Mouse (Mus musculus): ENCODE measurements around the gene Usp8. TPM values are rescaled to one million over a fixed set of nuclear protein-coding genes. Genes with fewer than 3 reads are reported as not detected.

The Usp8 gene
- total and polyA plus RNA-seq, 3 experiments, result 21.1 to 34.6 TPM; not detected in 1

- no peak overlapping the region for H3K27ac ChIP-seq (ENCODE audit: control insufficient read depth, low read depth, low read length)
- no peak for DNase-seq (ENCODE audit: low read depth, low spot score)
- H3K79me2 ChIP-seq (ENCODE audit: control insufficient read depth, insufficient read depth, low read length, poor library complexity), result peaks cover 21% of the 10 kb centered on the region
- peaks cover 4 to 11% of the 10 kb centered on the region in 2 experiments for H3K4me1 ChIP-seq (ENCODE audit: control insufficient read depth in 1 of 2, insufficient read depth in 2 of 2, low read length in 2 of 2)
- H3K9me3 ChIP-seq (replicated peaks; ENCODE audit: insufficient read depth, low read length), result no peaks in the 10 kb centered on the region
- H3K9ac ChIP-seq (ENCODE audit: control insufficient read depth, low read depth, low read length, poor library complexity, severe bottlenecking), result no peak overlapping the region
- H3K36me3 ChIP-seq (ENCODE audit: control insufficient read depth in 1 of 2, insufficient read depth in 2 of 2, low read length in 2 of 2), result peaks cover 0 to 20% of the 10 kb centered on the region in 2 experiments; a peak in 2 of 4 replicates
- no peak overlapping the region for H3K4me3 ChIP-seq (ENCODE audit: control insufficient read depth in 1 of 2, insufficient read depth in 1 of 2, low read depth in 2 of 2, low read length in 2 of 2)
- no peaks in the 10 kb centered on the region for H3K27me3 ChIP-seq (ENCODE audit: control insufficient read depth in 1 of 2, insufficient read depth in 2 of 2, low read length in 2 of 2)
- TF ChIP-seq ZC3H11A (IDR thresholded peaks at IDR 0.05; ENCODE audit: low read depth, low read length), result no peak
- peak; percentile 45; the same call in 1 of the 2 replicates for TF ChIP-seq POLR2AphosphoS2 (IDR thresholded peaks at IDR 0.05; ENCODE audit: low read length)
Observed at GRCm38 (mm10) chr2:126668621-126669252, 38.4 kb upstream of the Usp8 start.

DNA sequence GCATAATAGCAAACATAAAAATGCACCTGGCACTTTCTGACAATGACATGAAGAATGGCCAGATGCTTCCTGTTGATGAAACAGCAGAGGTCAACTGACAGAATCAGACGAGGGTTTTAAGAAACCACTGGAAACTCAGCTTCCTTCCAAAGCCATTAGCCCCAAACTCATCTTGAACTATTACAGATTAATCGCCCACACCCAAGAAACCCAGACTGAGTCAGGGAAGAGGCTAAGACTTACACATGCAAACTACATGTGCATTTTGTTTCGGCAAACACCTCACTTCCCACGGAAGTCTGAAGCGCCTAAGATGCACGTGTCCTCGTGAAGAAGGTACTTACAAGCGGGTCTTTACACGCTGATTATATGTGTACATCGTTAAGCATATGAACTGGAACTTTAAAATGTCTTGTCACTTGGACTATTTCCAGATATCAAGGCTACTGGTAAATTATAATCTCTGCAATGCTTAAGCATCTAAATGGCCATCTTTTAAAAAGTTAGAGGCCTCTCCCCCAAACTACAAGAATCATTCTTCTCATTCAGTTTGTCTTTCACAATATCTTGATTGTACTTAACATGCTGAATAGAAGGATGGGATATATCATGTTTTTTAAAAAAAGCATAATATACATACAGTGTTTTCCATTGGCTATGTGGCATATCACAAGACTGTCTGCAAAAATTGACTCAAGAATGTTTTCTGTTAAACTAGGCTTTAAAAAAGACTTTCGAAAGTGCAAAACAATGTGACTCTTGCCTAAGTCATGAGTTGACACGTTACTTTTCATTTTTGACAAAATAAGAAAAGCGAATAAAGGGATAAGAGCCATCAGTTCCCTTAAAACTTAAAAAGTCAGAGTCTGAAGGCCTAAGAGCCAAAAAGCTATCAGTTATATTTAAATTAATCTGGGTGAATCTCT, 33.5 kb upstream of the Usp8 start:
- Histone ChIP-seq H3K79me2 (ENCODE audit: control insufficient read depth, insufficient read depth, low read length, poor library complexity) (peaks cover 51% of the 10 kb centered on the region), H3K36me3 (ENCODE audit: control insufficient read depth in 1 of 2, insufficient read depth in 2 of 2, low read length in 2 of 2) (peaks cover 0 to 26% of the 10 kb centered on the region in 2 experiments; a peak in 2 of 4 replicates), H3K4me3 (ENCODE audit: control insufficient read depth in 1 of 2, insufficient read depth in 1 of 2, low read depth in 2 of 2, low read length in 2 of 2) (peak overlapping the region; percentile 82 to 99), H3K4me1 (ENCODE audit: control insufficient read depth in 1 of 2, insufficient read depth in 2 of 2, low read length in 2 of 2) (peaks cover 4 to 12% of the 10 kb centered on the region in 2 experiments), H3K9me3 (replicated peaks; ENCODE audit: insufficient read depth, low read length) (no peaks in the 10 kb centered on the region), H3K27me3 (ENCODE audit: control insufficient read depth in 1 of 2, insufficient read depth in 2 of 2, low read length in 2 of 2) (no peaks in the 10 kb centered on the region), H3K27ac (ENCODE audit: control insufficient read depth, low read depth, low read length) (peak overlapping the region; percentile 87), H3K9ac (ENCODE audit: control insufficient read depth, low read depth, low read length, poor library complexity, severe bottlenecking) (peak overlapping the region; percentile 95)
- no peak for TF ChIP-seq ELF1 (IDR thresholded peaks at IDR 0.05; ENCODE audit: low read depth, low read length)
- peak in 1 of 2 experiments; percentile 46; a peak in 2 of 4 replicates for TF ChIP-seq EP300 (IDR thresholded peaks at IDR 0.05; ENCODE audit: low read depth in 1 of 2, low read length in 2 of 2)
- 0 out of 2 replicates have a peak, but pooled peaks have one; percentile 19 for TF ChIP-seq RCOR1 (IDR thresholded peaks at IDR 0.05; ENCODE audit: low read depth, low read length)
- TF ChIP-seq BHLHE40 (IDR thresholded peaks at IDR 0.05; ENCODE audit: borderline replicate concordance, low read depth, low read length), result no peak; the same call in 1 of the 2 replicates
- TF ChIP-seq MAZ (IDR thresholded peaks at IDR 0.05; ENCODE audit: low read depth, low read length), result no peak
- peak; percentile 45 for TF ChIP-seq ETS1 (IDR thresholded peaks at IDR 0.05; ENCODE audit: low read depth, low read length)
- TF ChIP-seq GATA1 (IDR thresholded peaks at IDR 0.05; ENCODE audit: low read depth, low read length), result no peak
- TF ChIP-seq NRF1 (IDR thresholded peaks at IDR 0.05; ENCODE audit: insufficient read depth, low read depth, low read length, poor library complexity, severe bottlenecking), result no peak
- 0 out of 2 replicates have a peak, but pooled peaks have one; percentile 27 for TF ChIP-seq E2F4 (IDR thresholded peaks at IDR 0.05; ENCODE audit: borderline replicate concordance, low read depth, low read length)
- no peak for TF ChIP-seq CTCF (IDR thresholded peaks at IDR 0.05 in 2 of 3, conservative IDR thresholded peaks at IDR 0.05 in 1 of 3; ENCODE audit: control insufficient read depth in 1 of 3, insufficient read depth in 1 of 3, low read depth in 2 of 3, low read length in 3 of 3, poor library complexity in 1 of 3, severe bottlenecking in 1 of 3)
- peak; percentile 95 for TF ChIP-seq MYC (IDR thresholded peaks at IDR 0.05; ENCODE audit: low read depth, low read length)
- peak; percentile 23; the same call in 1 of the 2 replicates for TF ChIP-seq NELFE (IDR thresholded peaks at IDR 0.05; ENCODE audit: low read depth, low read length)
- TF ChIP-seq JUND (IDR thresholded peaks at IDR 0.05; ENCODE audit: low read depth, low read length), result 0 out of 2 replicates have a peak, but pooled peaks have one; percentile 34
- TF ChIP-seq POLR2A (IDR thresholded peaks at IDR 0.05; ENCODE audit: control insufficient read depth in 1 of 2, insufficient read depth in 1 of 2, low read depth in 1 of 2, low read length in 2 of 2, poor library complexity in 1 of 2), result peak in 1 of 2 experiments; percentile 37; a peak in 1 of 4 replicates
- no peak for TF ChIP-seq UBTF (IDR thresholded peaks at IDR 0.05; ENCODE audit: borderline replicate concordance, insufficient read depth, low read depth, low read length)
- peak; percentile 85 for TF ChIP-seq CHD1 (IDR thresholded peaks at IDR 0.05; ENCODE audit: low read depth, low read length)
- TF ChIP-seq SIN3A (IDR thresholded peaks at IDR 0.05; ENCODE audit: low read length), result peak; percentile 77
- TF ChIP-seq TCF12 (IDR thresholded peaks at IDR 0.05; ENCODE audit: low read depth, low read length), result peak; percentile 60
- peak; percentile 47; the same call in 1 of the 2 replicates for TF ChIP-seq TAL1 (IDR thresholded peaks at IDR 0.05; ENCODE audit: low read length)
- TF ChIP-seq MXI1 (IDR thresholded peaks at IDR 0.05; ENCODE audit: low read depth, low read length), result peak; percentile 95
- no peak for TF ChIP-seq ZNF384 (IDR thresholded peaks at IDR 0.05; ENCODE audit: low read depth, low read length)
- TF ChIP-seq MAX (IDR thresholded peaks at IDR 0.05; ENCODE audit: low read length), result peak; percentile 94
- DNase-seq (ENCODE audit: low read depth, low spot score), result peak; percentile 76
